Mouse (Mus musculus) forebrain, embryonic 13.5 days (tissue): ENCODE data around the gene Gm11099. TPM values are rescaled to one million over a fixed set of nuclear protein-coding genes. Genes with fewer than 3 reads are reported as not detected.

Experiments
- ATAC-seq: fragments of 200-750 bp; cut with Nextera tagmentation; 2 replicates; pipeline ENCODE4 v1.8.0; 2017
- H3K27ac ChIP-seq: fragments of 300-500 bp; sonication (generic); 2 replicates; pipeline ENCODE4 v1.5.1; 2015; ENCODE audit warnings: inconsistent platforms, mild to moderate bottlenecking, moderate library complexity
- H3K27me3 ChIP-seq: fragments of 300-500 bp; sonication (generic); 2 replicates; pipeline ENCODE4 v1.6.1; 2015; ENCODE audit warnings: mild to moderate bottlenecking, inconsistent platforms
- H3K36me3 ChIP-seq: fragments of 300-500 bp; sonication (generic); 2 replicates; pipeline ENCODE4 v1.6.1; 2015; ENCODE audit warnings: mild to moderate bottlenecking, inconsistent platforms; ENCODE audit not compliant: poor library complexity, severe bottlenecking
- H3K4me1 ChIP-seq: fragments of 300-500 bp; sonication (generic); 2 replicates; pipeline ENCODE4 v1.6.1; 2015; ENCODE audit warnings: inconsistent platforms
- H3K4me2 ChIP-seq: fragments of 300-500 bp; sonication (generic); 2 replicates; pipeline ENCODE4 v1.6.1; 2015; ENCODE audit warnings: inconsistent platforms, mild to moderate bottlenecking, moderate library complexity
- H3K4me3 ChIP-seq: fragments of 300-500 bp; sonication (generic); 2 replicates; pipeline ENCODE4 v1.5.1; 2015; ENCODE audit warnings: mild to moderate bottlenecking, inconsistent platforms
- H3K9ac ChIP-seq: fragments of 300-500 bp; sonication (generic); 2 replicates; pipeline ENCODE4 v1.6.1; 2015; ENCODE audit warnings: mild to moderate bottlenecking, inconsistent platforms
- H3K9me3 ChIP-seq: fragments of 300-500 bp; sonication (generic); replicated peaks from 2 replicates; pipeline ENCODE4 v1.6.1; 2016; ENCODE audit warnings: inconsistent platforms
- WGBS: fragments of 180-500 bp; shearing (Covaris S2); methylation state at CpG from one replicate; pipeline ENCODE4 v1.1.7; 2015; 5-methylcytosine and 5-hydroxymethylcytosine counted together
- polyA plus RNA-seq: library from polyadenylated mRNA; unstranded; fragments of >200 nt; fragmentation: Nextera tagmentation; extraction: Ambion mirVana; gene quantifications from 2 replicates; pipeline ENCODE4 v1.2.1, GENCODE M21; 2015

The Gm11099 gene
- polyA plus RNA-seq, 1 experiment from 2014 or later, result not detected

- H3K4me3 ChIP-seq, result no peak overlapping the region
- WGBS, result 96% methylated on average over 6 of the region's 9 CpGs
- H3K9ac ChIP-seq, result no peak overlapping the region
- no peaks in the 10 kb centered on the region for H3K4me1 ChIP-seq
- no peak overlapping the region for H3K27ac ChIP-seq
- no peaks in the 10 kb centered on the region for H3K9me3 ChIP-seq
- no peak overlapping the region for H3K4me2 ChIP-seq
- no peak for ATAC-seq
- no peaks in the 10 kb centered on the region for H3K27me3 ChIP-seq
- H3K36me3 ChIP-seq, result no peaks in the 10 kb centered on the region
These were observed 53.1 kb downstream of the Gm11099 start for GRCm38 (mm10) chr2:58912339-58912738.

- 42% methylated on average over 4 of the region's 4 CpGs for WGBS
- no peak overlapping the region for H3K4me3 ChIP-seq
- H3K36me3 ChIP-seq, result no peaks in the 10 kb centered on the region
- no peaks in the 10 kb centered on the region for H3K27me3 ChIP-seq
- no peaks in the 10 kb centered on the region for H3K4me1 ChIP-seq
- H3K9me3 ChIP-seq, result no peaks in the 10 kb centered on the region
- H3K9ac ChIP-seq, result no peak overlapping the region
- H3K4me2 ChIP-seq, result no peak overlapping the region
- no peak for ATAC-seq
- H3K27ac ChIP-seq, result no peak overlapping the region
These were observed 59.1 kb downstream of the Gm11099 start for GRCm38 (mm10) chr2:58918351-58918750.

- no peak for ATAC-seq
- Histone ChIP-seq H3K36me3 (no peaks in the 10 kb centered on the region), H3K27ac (no peak overlapping the region), H3K4me1 (no peaks in the 10 kb centered on the region), H3K4me2 (no peak overlapping the region), H3K9ac (no peak overlapping the region), H3K4me3 (no peak overlapping the region), H3K9me3 (no peaks in the 10 kb centered on the region), H3K27me3 (no peaks in the 10 kb centered on the region)
- WGBS, result 94% methylated on average over 2 of the region's 2 CpGs
These were observed 66.3 kb downstream of the Gm11099 start for GRCm38 (mm10) chr2:58925551-58925950.

GRCm38 (mm10) chr2:58941361-58941760, 82.1 kb downstream of the Gm11099 start:
- Histone ChIP-seq H3K4me1 (no peaks in the 10 kb centered on the region), H3K4me2 (no peak overlapping the region), H3K27me3 (no peaks in the 10 kb centered on the region), H3K9ac (no peak overlapping the region), H3K36me3 (no peaks in the 10 kb centered on the region), H3K27ac (no peak overlapping the region), H3K4me3 (no peak overlapping the region), H3K9me3 (no peaks in the 10 kb centered on the region)
- ATAC-seq, result no peak
- 84% methylated on average over 4 of the region's 4 CpGs for WGBS

- Histone ChIP-seq H3K9me3 (no peaks in the 10 kb centered on the region), H3K27me3 (no peaks in the 10 kb centered on the region)
- 61% methylated on average over 7 of the region's 7 CpGs for WGBS
These were observed 89.6 kb downstream of the Gm11099 start for GRCm38 (mm10) chr2:58948796-58949195.

GRCm38 (mm10) chr2:58952101-58952500, 92.9 kb downstream of the Gm11099 start:
- Histone ChIP-seq H3K27ac (no peak overlapping the region), H3K4me2 (no peak overlapping the region), H3K4me1 (peaks cover 6% of the 10 kb centered on the region), H3K4me3 (no peak overlapping the region), H3K36me3 (no peaks in the 10 kb centered on the region), H3K27me3 (no peaks in the 10 kb centered on the region), H3K9ac (no peak overlapping the region), H3K9me3 (no peaks in the 10 kb centered on the region)
- no peak for ATAC-seq
- 85% methylated on average over 3 of the region's 3 CpGs for WGBS

More at GRCm38 (mm10) chr2:58948796-58949195, 89.6 kb downstream of the Gm11099 start:
- Histone ChIP-seq H3K9ac (no peak overlapping the region), H3K4me2 (no peak overlapping the region), H3K4me3 (no peak overlapping the region), H3K36me3 (no peaks in the 10 kb centered on the region), H3K27ac (no peak overlapping the region), H3K4me1 (no peaks in the 10 kb centered on the region)
- no peak for ATAC-seq

GRCm38 (mm10) chr2:58956351-58956750, 97.1 kb downstream of the Gm11099 start:
- Histone ChIP-seq H3K4me1 (peaks cover 9% of the 10 kb centered on the region), H3K27me3 (no peaks in the 10 kb centered on the region), H3K9me3 (no peaks in the 10 kb centered on the region), H3K9ac (no peak overlapping the region), H3K36me3 (no peaks in the 10 kb centered on the region), H3K4me2 (no peak overlapping the region), H3K4me3 (no peak overlapping the region), H3K27ac (no peak overlapping the region)
- ATAC-seq, result no peak
- 46% methylated on average over 2 of the region's 2 CpGs for WGBS

- H3K27me3 ChIP-seq, result no peaks in the 10 kb centered on the region
- H3K36me3 ChIP-seq, result no peaks in the 10 kb centered on the region
- ATAC-seq, result no peak
- no peak overlapping the region for H3K4me2 ChIP-seq
- H3K9ac ChIP-seq, result no peak overlapping the region
- WGBS, result 2% methylated on average over 2 of the region's 2 CpGs
- H3K4me3 ChIP-seq, result no peak overlapping the region
- no peak overlapping the region for H3K27ac ChIP-seq
- H3K9me3 ChIP-seq, result no peaks in the 10 kb centered on the region
- H3K4me1 ChIP-seq, result peaks cover 9% of the 10 kb centered on the region
These were observed 97.6 kb downstream of the Gm11099 start for GRCm38 (mm10) chr2:58956770-58957300.
